Mouse (Mus musculus) forebrain, postnatal 0 days (tissue): ENCODE data around the gene Triobp. TPM values are rescaled to one million over a fixed set of nuclear protein-coding genes. Genes with fewer than 3 reads are reported as not detected.

Source experiments
- ATAC-seq: fragments of 200-750 bp; cut with Nextera tagmentation; 2 replicates; pipeline ENCODE4 v1.8.0; 2017; ENCODE audit warnings: mild to moderate bottlenecking, moderate library complexity
- DNase-seq: peaks from one replicate; pipeline ENCODE4 v3.0.0-alpha.2; 2015
- H3K27ac ChIP-seq: fragments of 300-500 bp; sonication (generic); 2 replicates; pipeline ENCODE4 v1.5.1; 2014; ENCODE audit warnings: low read depth, mild to moderate bottlenecking, antibody characterized with exemption, low read length, moderate library complexity, mixed read lengths
- H3K27me3 ChIP-seq: fragments of 300-500 bp; sonication (generic); 2 replicates; pipeline ENCODE4 v1.6.1; 2014; ENCODE audit warnings: mild to moderate bottlenecking, low read length, mixed read lengths; ENCODE audit not compliant: insufficient read depth
- H3K36me3 ChIP-seq: fragments of 300-500 bp; sonication (generic); 2 replicates; pipeline ENCODE4 v1.6.1; 2014; ENCODE audit warnings: mild to moderate bottlenecking, moderate library complexity; ENCODE audit not compliant: insufficient read depth
- H3K4me1 ChIP-seq: fragments of 300-500 bp; sonication (generic); 2 replicates; pipeline ENCODE4 v1.6.1; 2014; ENCODE audit warnings: antibody characterized with exemption; ENCODE audit not compliant: insufficient read depth
- H3K4me2 ChIP-seq: fragments of 300-500 bp; sonication (generic); 2 replicates; pipeline ENCODE4 v1.6.1; 2014; ENCODE audit warnings: low read depth, mild to moderate bottlenecking, moderate library complexity
- H3K4me3 ChIP-seq: fragments of 300-500 bp; sonication (generic); 2 replicates; pipeline ENCODE4 v1.5.1; 2014; ENCODE audit warnings: low read depth, low read length, mixed read lengths
- H3K9ac ChIP-seq: fragments of 300-500 bp; sonication (generic); 2 replicates; pipeline ENCODE4 v1.6.1; 2014; ENCODE audit warnings: mild to moderate bottlenecking
- H3K9me3 ChIP-seq: fragments of 300-500 bp; sonication (generic); 2 replicates; pipeline ENCODE4 v1.6.1; 2016; ENCODE audit warnings: low read length
- CTCF ChIP-seq: sonication (generic); IDR thresholded peaks from 2 replicates; pipeline ENCODE4 v1.5.1; 2016; ENCODE audit warnings: antibody characterized with exemption, control low read depth, low read depth
- WGBS: fragments of 180-500 bp; shearing (Covaris S2); extraction: QIAGEN DNeasy Blood & Tissue Kit; methylation state at CpG from one replicate; pipeline ENCODE4 v1.1.7; 2014; 5-methylcytosine and 5-hydroxymethylcytosine counted together
- polyA plus RNA-seq: library from polyadenylated mRNA; unstranded; fragments of >200 nt; fragmentation: Nextera tagmentation; extraction: Ambion mirVana; gene quantifications from 2 replicates; pipeline ENCODE4 v1.2.1, GENCODE M21; 2015
- total RNA-seq: library from RNA; depleted of rRNA; stranded (reverse); fragments of >200 nt; gene quantifications from 2 replicates; pipeline ENCODE4 v1.2.3, GENCODE M21; 2014

The Triobp gene
- total and polyA plus RNA-seq, 2 experiments from 2014 or later, result 30.5 to 36.7 TPM

GRCm38 (mm10) chr15:78942663-78943062 lies 4.9 kb upstream of the Triobp start:
- peak; percentile 84 for DNase-seq
- Histone ChIP-seq H3K27ac (no peak overlapping the region), H3K4me2 (peak overlapping the region; percentile 40; the same call in 1 of the 2 replicates), H3K4me1 (no peaks in the 10 kb centered on the region), H3K27me3 (no peaks in the 10 kb centered on the region), H3K9ac (peak overlapping the region; percentile 22; the same call in 1 of the 2 replicates), H3K4me3 (no peak overlapping the region), H3K9me3 (no peaks in the 10 kb centered on the region), H3K36me3 (peaks cover 38% of the 10 kb centered on the region)
- peak; percentile 86 for TF ChIP-seq CTCF
- WGBS, result 2% methylated on average over 9 of the region's 9 CpGs
- ATAC-seq, result peak; percentile 57

DNA sequence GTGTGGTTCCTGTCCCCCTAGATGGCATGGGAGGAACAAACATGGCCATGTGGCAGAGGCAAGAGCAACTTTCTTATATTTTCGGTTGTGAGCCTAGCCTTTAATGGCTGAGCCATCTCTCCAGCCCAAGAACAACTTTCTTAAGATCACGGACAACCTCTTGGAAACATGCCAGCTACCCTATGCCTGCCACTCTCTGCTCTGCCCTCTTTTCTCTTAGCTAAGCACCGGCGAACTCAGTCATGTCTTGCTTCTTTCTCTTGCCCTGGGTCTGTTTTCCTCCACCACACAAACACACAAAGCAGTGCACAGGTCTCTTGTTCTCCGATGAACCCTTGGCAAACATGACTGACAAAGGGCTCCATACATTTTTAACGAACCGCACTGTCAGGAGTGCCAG lies 1.3 kb upstream of the Triobp start:
- 35% methylated on average over 7 of the region's 7 CpGs for WGBS
- H3K9ac ChIP-seq, result no peak overlapping the region
- H3K27ac ChIP-seq, result no peak overlapping the region
- no peak overlapping the region for H3K4me3 ChIP-seq
- no peaks in the 10 kb centered on the region for H3K27me3 ChIP-seq
- H3K36me3 ChIP-seq, result peaks cover 7% of the 10 kb centered on the region; the same call in 1 of the 2 replicates
- DNase-seq (no peak), ATAC-seq (no peak)
- peaks cover 11% of the 10 kb centered on the region; the same call in 1 of the 2 replicates for H3K4me1 ChIP-seq
- H3K4me2 ChIP-seq, result no peak overlapping the region
- no peaks in the 10 kb centered on the region for H3K9me3 ChIP-seq
- TF ChIP-seq CTCF, result no peak

GRCm38 (mm10) chr15:78948152-78948725 lies 715 bp downstream of the Triobp start:
- peak overlapping the region; percentile 73 for H3K27ac ChIP-seq
- peaks cover 14% of the 10 kb centered on the region; the same call in 1 of the 2 replicates for H3K36me3 ChIP-seq
- H3K4me3 ChIP-seq, result peak overlapping the region; percentile 77
- peak; percentile 43; the same call in 1 of the 2 replicates for ATAC-seq
- no peak for TF ChIP-seq CTCF
- H3K4me1 ChIP-seq, result peaks cover 11% of the 10 kb centered on the region; the same call in 1 of the 2 replicates
- no peaks in the 10 kb centered on the region for H3K27me3 ChIP-seq
- 3% methylated on average over 11 of the region's 11 CpGs for whole genome bisulfite sequencing
- H3K9me3 ChIP-seq, result no peaks in the 10 kb centered on the region
- peak overlapping the region; percentile 76 for H3K4me2 ChIP-seq
- peak overlapping the region; percentile 86 for H3K9ac ChIP-seq
- DNase-seq, result no peak

- peaks cover 11% of the 10 kb centered on the region; the same call in 1 of the 2 replicates for H3K4me1 ChIP-seq
- ATAC-seq (no peak), DNase-seq (no peak)
- WGBS, result 94% methylated on average over 3 of the region's 3 CpGs
- TF ChIP-seq CTCF, result no peak
- no peaks in the 10 kb centered on the region for H3K27me3 ChIP-seq
- H3K9me3 ChIP-seq, result no peaks in the 10 kb centered on the region
- H3K4me3 ChIP-seq, result peak overlapping the region; percentile 77
- H3K27ac ChIP-seq, result no peak overlapping the region
- peak overlapping the region; percentile 76 for H3K4me2 ChIP-seq
- peaks cover 14% of the 10 kb centered on the region; the same call in 1 of the 2 replicates for H3K36me3 ChIP-seq
- H3K9ac ChIP-seq, result no peak overlapping the region
Measured at GRCm38 (mm10) chr15:78948883-78949282, 1.4 kb downstream of the Triobp start.

- Histone ChIP-seq H3K27me3 (no peaks in the 10 kb centered on the region), H3K36me3 (peaks cover 48% of the 10 kb centered on the region), H3K4me3 (no peak overlapping the region), H3K4me2 (no peak overlapping the region), H3K4me1 (no peaks in the 10 kb centered on the region), H3K9me3 (no peaks in the 10 kb centered on the region), H3K9ac (no peak overlapping the region), H3K27ac (no peak overlapping the region)
- 0 out of 2 replicates have a peak, but pooled peaks have one; percentile 18 for TF ChIP-seq CTCF
- ATAC-seq (no peak), DNase-seq (no peak)
- 77% methylated on average over 3 of the region's 3 CpGs for WGBS
Measured at GRCm38 (mm10) chr15:78955663-78956062, 8.1 kb downstream of the Triobp start.

DNA sequence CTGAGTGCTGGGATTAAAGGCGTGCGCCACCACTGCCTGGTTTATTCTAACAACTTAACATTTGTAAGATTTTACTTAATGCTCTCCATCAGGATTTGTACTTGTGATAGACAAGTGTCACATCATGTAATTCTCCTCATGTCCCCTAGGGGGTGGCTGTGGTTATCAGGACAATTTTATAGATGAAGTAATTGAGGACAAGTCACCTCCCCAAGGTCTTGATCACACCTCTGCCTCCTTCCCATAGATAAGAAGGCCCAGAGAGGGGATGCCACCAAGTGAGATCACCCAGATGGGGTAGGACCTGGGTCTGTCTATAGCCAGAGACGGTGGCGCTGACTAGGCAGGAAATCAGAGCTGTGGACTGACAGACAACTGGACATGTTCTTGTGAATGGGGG lies 8.8 kb downstream of the Triobp start:
- DNase-seq (no peak), ATAC-seq (no peak)
- no peaks in the 10 kb centered on the region for H3K27me3 ChIP-seq
- no peak overlapping the region for H3K27ac ChIP-seq
- H3K4me1 ChIP-seq, result no peaks in the 10 kb centered on the region
- no peak overlapping the region for H3K4me3 ChIP-seq
- no peaks in the 10 kb centered on the region for H3K9me3 ChIP-seq
- TF ChIP-seq CTCF, result peak; percentile 45
- 89% methylated on average over 4 of the region's 4 CpGs for WGBS
- H3K4me2 ChIP-seq, result no peak overlapping the region
- H3K9ac ChIP-seq, result no peak overlapping the region
- H3K36me3 ChIP-seq, result peaks cover 51% of the 10 kb centered on the region

- no peak overlapping the region for H3K27ac ChIP-seq
- peaks cover 56% of the 10 kb centered on the region for H3K36me3 ChIP-seq
- no peaks in the 10 kb centered on the region for H3K9me3 ChIP-seq
- no peak overlapping the region for H3K9ac ChIP-seq
- WGBS, result 82% methylated on average over 15 of the region's 15 CpGs
- H3K4me1 ChIP-seq, result no peaks in the 10 kb centered on the region
- no peak for DNase-seq
- H3K27me3 ChIP-seq, result no peaks in the 10 kb centered on the region
- H3K4me2 ChIP-seq, result no peak overlapping the region
- ATAC-seq, result no peak
- H3K4me3 ChIP-seq, result no peak overlapping the region
- no peak for TF ChIP-seq CTCF
Measured at GRCm38 (mm10) chr15:78957021-78957420, 9.5 kb downstream of the Triobp start.
